Mouse (Mus musculus) erythroblast, embryonic 14.5 days (primary cell): ENCODE results near the gene Syne1.

Source experiments
- GATA1 ChIP-seq: IDR thresholded peaks from 2 replicates; pipeline ENCODE4 v1.6.1; 2012; ENCODE audit warnings: low read length, inconsistent platforms, mixed read lengths
- TAL1 ChIP-seq: IDR thresholded peaks from 3 replicates; pipeline ENCODE4 v1.6.1; 2012; ENCODE audit warnings: low read length, inconsistent platforms, mixed read lengths

GRCm38 (mm10) chr10:5141471-5141870, 409.8 kb downstream of the Syne1 start:
- TF ChIP-seq TAL1 (no peak), GATA1 (no peak)
